Mouse (Mus musculus): Measurements from ENCODE around the gene Sod3. TPM values are rescaled to one million over a fixed set of nuclear protein-coding genes. Genes with fewer than 3 reads are reported as not detected.

Sod3 gene
- 0.11 to 0.19 TPM in 2 of 3 replicates, not detected in the other for total RNA-seq (2017)

GRCm38 (mm10) chr5:52363468-52364150 is at the start of gene Sod3:
Gene Sod3, plus strand, starts transcription at chr5:52363791.
- no peak for ATAC-seq (replicated peaks; ENCODE audit: insufficient number of reproducible peaks, low FRiP score, low TSS enrichment, poor library complexity, severe bottlenecking)

GRCm38 (mm10) chr5:52316926-52317325 is 46.7 kb upstream of the Sod3 start:
- no peak for ATAC-seq (replicated peaks; ENCODE audit: insufficient number of reproducible peaks, low FRiP score, low TSS enrichment, poor library complexity, severe bottlenecking)

- ATAC-seq (replicated peaks; ENCODE audit: insufficient number of reproducible peaks, low FRiP score, low TSS enrichment, poor library complexity, severe bottlenecking) = no peak
These were observed 44.1 kb upstream of the Sod3 start for GRCm38 (mm10) chr5:52319499-52319898.

- no peak for ATAC-seq (replicated peaks; ENCODE audit: insufficient number of reproducible peaks, low FRiP score, low TSS enrichment, poor library complexity, severe bottlenecking)
These were observed 31.5 kb upstream of the Sod3 start for GRCm38 (mm10) chr5:52332120-52332519.

DNA sequence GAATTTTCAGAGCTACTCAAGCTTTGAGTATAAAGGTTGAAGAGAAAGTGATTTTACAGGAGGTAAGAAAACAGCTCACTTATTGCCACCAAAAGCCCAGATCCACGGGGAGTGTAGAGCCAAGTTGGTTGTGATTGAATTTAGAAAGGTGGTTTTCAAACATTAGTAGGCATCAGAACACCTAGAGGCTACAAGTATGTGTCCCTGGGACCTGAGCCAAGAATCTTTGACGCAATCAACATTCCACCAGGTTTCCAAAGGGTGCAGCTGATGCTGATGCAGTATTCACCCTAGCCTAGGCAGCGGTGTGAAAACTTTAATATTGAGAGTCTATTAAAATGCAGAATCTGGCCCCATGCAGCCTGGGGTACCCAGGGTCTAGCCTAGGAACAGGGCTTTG is 28.0 kb upstream of the Sod3 start:
- ATAC-seq (replicated peaks; ENCODE audit: insufficient number of reproducible peaks, low FRiP score, low TSS enrichment, poor library complexity, severe bottlenecking) = no peak

DNA sequence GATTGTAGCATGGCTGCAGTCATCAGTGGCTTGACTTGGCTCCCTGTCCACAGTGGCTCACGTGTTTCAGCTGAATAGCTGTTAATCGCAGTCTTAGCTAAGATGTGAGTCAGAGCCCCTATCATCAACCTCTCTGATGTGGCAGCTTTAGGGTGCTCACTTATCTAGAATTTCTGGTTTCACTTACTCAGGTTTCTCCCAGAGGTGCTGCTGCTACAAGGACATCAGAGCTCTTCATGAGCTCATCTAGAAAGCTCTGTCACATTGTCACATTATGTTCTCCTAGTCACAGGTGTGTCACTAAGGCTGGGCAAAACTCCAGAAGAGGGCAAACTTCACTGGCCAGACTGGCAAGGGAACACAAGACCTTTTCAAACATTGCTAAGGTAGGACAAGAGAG is 24.5 kb upstream of the Sod3 start:
- ATAC-seq (replicated peaks; ENCODE audit: insufficient number of reproducible peaks, low FRiP score, low TSS enrichment, poor library complexity, severe bottlenecking) = no peak

DNA sequence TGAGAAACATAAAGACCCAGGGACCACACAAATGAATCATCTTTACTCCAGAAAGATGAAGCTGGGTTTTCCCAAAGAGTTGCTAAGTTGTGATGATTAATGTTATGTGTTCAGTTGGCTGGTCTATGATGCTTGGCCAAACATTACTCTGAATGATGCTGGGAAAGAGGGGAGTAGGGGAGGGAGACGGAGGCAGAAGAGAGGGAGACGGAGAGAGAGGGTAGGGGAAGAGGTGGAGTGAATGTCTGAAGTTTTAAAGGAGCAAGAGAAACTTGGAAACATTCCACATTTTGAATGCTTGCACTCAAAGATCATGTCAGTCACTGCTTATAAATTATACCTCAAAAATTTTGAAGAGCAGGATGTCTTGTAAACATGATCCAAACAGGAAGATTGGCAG is 16.7 kb upstream of the Sod3 start:
- no peak for ATAC-seq (replicated peaks; ENCODE audit: insufficient number of reproducible peaks, low FRiP score, low TSS enrichment, poor library complexity, severe bottlenecking)

DNA sequence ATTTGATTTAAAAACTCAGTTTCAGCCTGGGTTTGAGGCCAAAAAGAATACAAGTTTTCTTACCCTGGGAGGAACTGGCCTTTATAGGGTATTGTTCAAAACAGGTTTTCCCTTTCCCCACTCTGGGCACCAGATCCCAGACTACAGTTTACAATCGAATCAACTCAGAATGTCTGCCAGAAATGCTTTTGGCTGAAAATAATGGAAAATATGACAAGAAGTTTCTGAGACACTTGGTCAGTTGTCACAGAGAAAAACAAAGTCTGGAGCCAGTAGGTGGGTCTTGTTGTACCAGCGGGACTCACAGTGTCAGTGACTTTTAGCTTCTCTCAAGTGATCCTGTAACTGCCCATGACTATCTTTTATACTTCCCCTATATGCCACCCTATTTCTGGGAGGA is 13.1 kb upstream of the Sod3 start:
- ATAC-seq (replicated peaks; ENCODE audit: insufficient number of reproducible peaks, low FRiP score, low TSS enrichment, poor library complexity, severe bottlenecking) = no peak

DNA sequence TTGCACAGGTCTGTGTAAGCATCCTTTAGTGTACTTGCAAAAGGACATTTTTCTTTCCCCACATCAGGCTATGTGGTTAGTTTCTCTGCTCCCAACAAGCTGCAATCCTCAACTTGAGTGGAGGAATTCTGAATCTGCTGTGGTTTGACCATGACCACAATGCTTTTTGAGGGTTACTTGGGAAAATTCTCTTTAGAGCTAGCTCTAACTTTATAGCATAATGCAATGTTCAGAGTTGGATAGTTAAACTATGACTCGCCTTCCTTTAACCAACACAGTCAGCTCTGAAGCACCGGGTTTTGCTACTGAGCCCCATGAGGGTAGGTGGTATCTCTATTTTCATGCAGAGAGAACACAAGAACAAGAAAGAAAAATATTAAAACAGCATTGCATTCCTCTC is 12.0 kb upstream of the Sod3 start:
- ATAC-seq (replicated peaks; ENCODE audit: insufficient number of reproducible peaks, low FRiP score, low TSS enrichment, poor library complexity, severe bottlenecking) = no peak

DNA sequence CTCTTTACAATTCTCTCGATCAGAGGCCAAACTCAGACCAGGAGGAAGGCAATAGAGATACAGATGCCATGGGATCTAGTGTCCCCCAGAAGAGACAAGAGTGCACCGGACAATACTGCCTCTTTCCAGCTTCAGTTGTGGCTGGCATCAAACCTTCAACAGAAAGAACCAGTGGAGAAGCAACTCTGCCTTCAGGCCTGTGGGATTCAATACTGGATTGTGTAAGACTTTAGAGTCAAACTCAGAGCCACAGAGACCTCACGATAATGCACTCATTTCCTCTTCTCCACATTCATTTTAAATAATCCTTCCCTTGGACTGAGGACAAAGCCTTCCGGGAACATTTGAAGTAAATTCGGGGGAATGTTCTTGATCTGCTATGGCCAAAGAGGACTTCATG is 10.9 kb upstream of the Sod3 start:
- ATAC-seq (replicated peaks; ENCODE audit: insufficient number of reproducible peaks, low FRiP score, low TSS enrichment, poor library complexity, severe bottlenecking) = no peak

DNA sequence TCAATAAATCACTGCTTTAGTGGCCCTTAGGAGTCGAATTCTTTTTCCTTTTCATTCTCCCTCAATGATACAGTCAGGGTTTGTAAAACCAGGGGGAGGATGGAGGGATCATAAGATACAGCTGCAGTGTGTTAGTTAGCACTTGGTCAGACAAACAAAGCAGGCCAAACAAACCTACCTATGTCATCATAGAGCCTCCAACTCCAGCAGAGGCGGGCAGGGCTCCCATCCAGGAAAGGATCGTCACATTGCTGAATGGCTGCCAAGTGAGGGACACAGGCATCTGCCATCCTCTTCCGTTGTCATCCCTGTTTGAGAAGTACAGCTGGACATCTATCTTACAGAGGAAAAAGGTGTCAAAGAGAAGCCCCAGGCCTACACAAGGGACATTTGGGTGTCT is 9.2 kb upstream of the Sod3 start:
- no peak for ATAC-seq (replicated peaks; ENCODE audit: insufficient number of reproducible peaks, low FRiP score, low TSS enrichment, poor library complexity, severe bottlenecking)

DNA sequence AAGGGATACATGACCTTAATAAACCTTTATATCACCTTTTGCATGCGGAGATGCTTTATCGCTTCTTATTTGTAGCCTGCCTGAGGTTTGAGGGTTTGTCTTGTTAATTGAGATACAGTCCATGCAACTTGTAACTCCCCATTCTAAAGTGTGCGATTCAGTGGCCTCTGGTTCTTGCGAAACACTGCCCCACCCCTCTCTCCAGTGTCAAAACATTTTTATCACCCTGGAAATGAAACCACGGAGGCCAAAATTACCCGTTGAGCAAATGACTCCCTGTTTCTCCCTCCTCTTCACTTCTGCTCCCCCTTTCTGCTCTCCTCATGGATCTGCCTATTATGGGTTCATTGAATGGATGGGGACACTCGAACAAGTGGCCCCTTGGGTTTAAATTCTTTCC is 8.0 kb upstream of the Sod3 start:
- no peak for ATAC-seq (replicated peaks; ENCODE audit: insufficient number of reproducible peaks, low FRiP score, low TSS enrichment, poor library complexity, severe bottlenecking)

GRCm38 (mm10) chr5:52357175-52357754 is 6.3 kb upstream of the Sod3 start:
- no peak for ATAC-seq (replicated peaks; ENCODE audit: insufficient number of reproducible peaks, low FRiP score, low TSS enrichment, poor library complexity, severe bottlenecking)

- ATAC-seq (replicated peaks; ENCODE audit: insufficient number of reproducible peaks, low FRiP score, low TSS enrichment, poor library complexity, severe bottlenecking) = no peak
These were observed 5.5 kb upstream of the Sod3 start for GRCm38 (mm10) chr5:52358120-52358519.

DNA sequence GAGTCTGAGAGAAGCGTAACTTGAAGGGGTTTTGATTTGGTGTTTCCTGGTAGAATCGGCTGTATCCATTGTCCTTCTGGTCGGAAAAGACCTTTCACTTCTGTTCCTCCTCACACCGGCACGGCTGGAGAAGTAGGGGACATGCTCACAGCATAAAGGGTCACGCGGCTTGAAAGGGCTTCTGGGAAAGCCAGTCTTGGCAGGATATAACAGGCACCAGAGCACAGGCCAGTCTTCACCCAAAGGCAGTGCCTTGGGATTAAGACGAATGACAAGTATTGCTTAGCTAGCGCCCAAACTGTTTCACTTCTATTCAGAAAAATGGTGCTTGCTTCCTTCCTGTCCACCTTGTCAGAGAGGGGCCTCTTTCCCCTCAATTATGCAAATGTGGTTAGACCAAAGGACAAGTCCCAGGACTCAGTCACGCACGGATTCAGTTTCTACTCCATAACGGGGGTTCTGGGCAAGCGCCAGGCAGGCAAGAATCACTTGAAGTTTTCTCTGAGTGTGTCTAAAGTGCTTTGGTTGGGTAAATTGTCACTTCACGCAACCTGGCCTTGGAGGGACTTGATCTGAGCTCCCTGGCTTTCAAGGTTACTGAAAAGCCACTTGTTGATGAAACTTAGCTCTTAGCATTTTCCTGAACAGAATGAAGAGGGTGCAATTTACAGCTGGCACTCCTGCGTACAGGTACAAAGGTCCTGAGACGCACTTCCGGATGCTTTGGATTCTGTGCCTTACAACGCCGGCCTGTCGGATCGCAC is 3.1 kb upstream of the Sod3 start:
- ATAC-seq (replicated peaks; ENCODE audit: insufficient number of reproducible peaks, low FRiP score, low TSS enrichment, poor library complexity, severe bottlenecking) = no peak

GRCm38 (mm10) chr5:52362776-52363467 is 669 bp upstream of the Sod3 start:
- no peak for ATAC-seq (replicated peaks; ENCODE audit: insufficient number of reproducible peaks, low FRiP score, low TSS enrichment, poor library complexity, severe bottlenecking)

GRCm38 (mm10) chr5:52364521-52364920 is 930 bp downstream of the Sod3 start:
- no peak for ATAC-seq (replicated peaks; ENCODE audit: insufficient number of reproducible peaks, low FRiP score, low TSS enrichment, poor library complexity, severe bottlenecking)

DNA sequence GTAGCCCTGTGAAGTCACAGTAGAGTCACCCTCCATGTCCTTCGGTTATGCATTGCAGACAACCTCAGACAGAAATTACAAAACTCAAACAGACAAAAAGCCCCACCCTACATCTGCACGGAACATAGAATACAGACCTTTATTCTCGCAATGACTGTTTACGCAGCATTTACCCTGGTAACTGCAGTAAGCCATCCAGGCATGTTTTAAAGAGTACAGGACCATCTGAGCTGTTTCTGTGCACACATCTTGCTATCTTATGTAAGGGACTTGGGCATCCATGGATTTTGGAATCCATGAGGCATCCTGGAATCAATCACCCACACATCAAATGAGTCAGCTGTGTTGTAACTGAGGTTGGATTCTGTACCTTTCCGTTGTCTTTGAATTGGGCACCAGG is 2.3 kb downstream of the Sod3 start:
- no peak for ATAC-seq (replicated peaks; ENCODE audit: insufficient number of reproducible peaks, low FRiP score, low TSS enrichment, poor library complexity, severe bottlenecking)

- ATAC-seq (replicated peaks; ENCODE audit: insufficient number of reproducible peaks, low FRiP score, low TSS enrichment, poor library complexity, severe bottlenecking) = no peak
These were observed 3.1 kb downstream of the Sod3 start for GRCm38 (mm10) chr5:52366661-52367060.

Data from monocyte, adult 5-6 weeks (primary cell).